Mouse (Mus musculus) stomach, postnatal 0 days (tissue): ENCODE measurements around the gene Pi4k2a. TPM values are rescaled to one million over a fixed set of nuclear protein-coding genes. Genes with fewer than 3 reads are reported as not detected.
"Not testable (repeated sequence)": the region's sequence is repeated elsewhere in the genome, so short reads cannot be mapped to it uniquely, and the experiment has no call there.

Experiments used
- ATAC-seq: fragments of 200-750 bp; cut with Nextera tagmentation; 2 replicates; pipeline ENCODE4 v1.8.0; 2017; ENCODE audit not compliant: low FRiP score, low TSS enrichment
- DNase-seq: peaks from one replicate; pipeline ENCODE4 v3.0.0-alpha.2; 2016; ENCODE audit warnings: low spot score
- H3K27ac ChIP-seq: fragments of 300-500 bp; sonication (generic); replicated peaks from 2 replicates; pipeline ENCODE4 v1.5.1; 2014; ENCODE audit warnings: mild to moderate bottlenecking, control low read depth
- H3K27me3 ChIP-seq: fragments of 300-500 bp; sonication (generic); 2 replicates; pipeline ENCODE4 v1.6.1; 2014; ENCODE audit warnings: low read length; ENCODE audit not compliant: control insufficient read depth, insufficient read depth
- H3K36me3 ChIP-seq: fragments of 300-500 bp; sonication (generic); 2 replicates; pipeline ENCODE4 v1.6.1; 2014; ENCODE audit warnings: low read length, mixed read lengths; ENCODE audit not compliant: control insufficient read depth, insufficient read depth
- H3K4me1 ChIP-seq: fragments of 300-500 bp; sonication (generic); replicated peaks from 2 replicates; pipeline ENCODE4 v1.6.1; 2014; ENCODE audit warnings: antibody characterized with exemption; ENCODE audit not compliant: control insufficient read depth, insufficient read depth
- H3K4me2 ChIP-seq: fragments of 300-500 bp; sonication (generic); replicated peaks from 2 replicates; pipeline ENCODE4 v1.6.1; 2014; ENCODE audit warnings: low read depth, mild to moderate bottlenecking, control low read depth, moderate library complexity
- H3K4me3 ChIP-seq: fragments of 300-500 bp; sonication (generic); 2 replicates; pipeline ENCODE4 v1.5.1; 2014; ENCODE audit warnings: low read depth, low read length, control low read depth
- H3K9ac ChIP-seq: fragments of 300-500 bp; sonication (generic); 2 replicates; pipeline ENCODE4 v1.6.1; 2014; ENCODE audit warnings: mild to moderate bottlenecking, low read length, control low read depth, mixed read lengths
- H3K9me3 ChIP-seq: fragments of 300-500 bp; sonication (generic); 2 replicates; pipeline ENCODE4 v1.6.1; 2016; ENCODE audit warnings: low read length; ENCODE audit not compliant: control insufficient read depth
- CTCF ChIP-seq: IDR thresholded peaks from 2 replicates; pipeline ENCODE4 v1.5.1; 2016; ENCODE audit warnings: antibody characterized with exemption, low read depth, mild to moderate bottlenecking, moderate library complexity
- EP300 ChIP-seq: optimal IDR thresholded peaks from 2 replicates; pipeline ENCODE3; 2016; ENCODE audit warnings: antibody characterized with exemption
- WGBS: fragments of 180-500 bp; shearing (Covaris S2); extraction: QIAGEN DNeasy Blood & Tissue Kit; methylation state at CpG from one replicate; pipeline ENCODE4 v1.1.7; 2014; 5-methylcytosine and 5-hydroxymethylcytosine counted together
- polyA plus RNA-seq: library from polyadenylated mRNA; unstranded; fragments of >200 nt; fragmentation: Nextera tagmentation; extraction: Ambion mirVana; gene quantifications from 2 replicates; pipeline ENCODE4 v1.2.1, GENCODE M21; 2015

The Pi4k2a gene
- polyA plus RNA-seq, 1 experiment from 2014 or later, result 21.6 TPM

DNA sequence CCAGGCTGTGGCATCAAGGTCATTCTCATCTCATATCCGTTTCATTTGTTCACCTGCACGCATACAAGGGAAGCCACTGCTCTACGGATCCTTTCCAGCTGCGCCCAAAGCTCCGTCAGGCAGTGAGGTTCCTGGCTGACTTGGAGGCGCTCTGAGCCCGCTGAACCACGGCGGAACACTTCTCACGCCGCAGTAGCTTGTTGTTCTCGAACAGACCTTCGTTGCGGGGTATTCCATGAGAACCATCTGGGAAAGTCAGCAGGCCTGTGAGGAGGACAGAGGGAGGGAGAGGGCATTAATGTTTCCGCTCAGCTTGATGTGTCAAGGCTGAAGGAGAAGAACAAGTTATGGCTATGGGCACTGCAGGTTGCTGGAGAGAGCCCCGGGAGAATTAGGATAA is 14.3 kb upstream of the Pi4k2a start:
- Histone ChIP-seq H3K9me3 (no peaks in the 10 kb centered on the region), H3K4me1 (no peaks in the 10 kb centered on the region), H3K27me3 (no peaks in the 10 kb centered on the region), H3K9ac (no peak overlapping the region), H3K4me3 (no peak overlapping the region), H3K4me2 (no peak overlapping the region), H3K27ac (no peak overlapping the region), H3K36me3 (no peaks in the 10 kb centered on the region)
- no peak for DNase-seq
- no peak for ATAC-seq
- no peak for TF ChIP-seq EP300
- TF ChIP-seq CTCF, result no peak
- WGBS, result 93% methylated on average over 16 of the region's 16 CpGs

- no peaks in the 10 kb centered on the region for H3K36me3 ChIP-seq
- H3K4me2 ChIP-seq, result no peak overlapping the region
- no peak overlapping the region for H3K9ac ChIP-seq
- ATAC-seq (no peak), DNase-seq (no peak)
- no peaks in the 10 kb centered on the region for H3K4me1 ChIP-seq
- TF ChIP-seq CTCF (no peak), EP300 (no peak)
- no peaks in the 10 kb centered on the region for H3K27me3 ChIP-seq
- 91% methylated on average over 8 of the region's 8 CpGs for WGBS
- no peak overlapping the region for H3K27ac ChIP-seq
- H3K9me3 ChIP-seq, result no peaks in the 10 kb centered on the region
- no peak overlapping the region for H3K4me3 ChIP-seq
Measured at GRCm38 (mm10) chr19:42078566-42078965, 11.7 kb upstream of the Pi4k2a start.

DNA sequence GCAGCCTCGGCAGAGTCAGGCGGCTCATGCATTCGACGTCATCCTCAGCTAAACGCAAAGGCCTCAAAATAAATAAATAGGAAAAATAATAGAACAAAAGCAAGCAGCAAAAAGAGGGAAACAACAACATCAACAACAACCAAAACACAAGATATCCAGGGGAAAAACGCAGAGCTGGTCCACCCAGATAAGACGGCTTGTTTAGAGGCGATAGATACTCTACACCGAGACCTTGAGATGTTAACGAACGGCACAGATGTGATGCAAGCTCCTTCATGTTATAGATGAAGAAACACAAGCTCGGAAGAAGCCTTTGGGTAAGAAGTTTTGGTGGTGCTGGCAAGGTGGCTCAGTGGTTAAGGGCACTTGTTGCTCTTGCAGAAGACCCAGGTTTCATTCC is 11.3 kb upstream of the Pi4k2a start:
- TF ChIP-seq CTCF (no peak), EP300 (no peak)
- H3K27me3 ChIP-seq, result no peaks in the 10 kb centered on the region
- WGBS, result 94% methylated on average over 12 of the region's 12 CpGs
- H3K9me3 ChIP-seq, result no peaks in the 10 kb centered on the region
- H3K4me1 ChIP-seq, result no peaks in the 10 kb centered on the region
- no peak overlapping the region for H3K27ac ChIP-seq
- H3K4me3 ChIP-seq, result no peak overlapping the region
- ATAC-seq, result no peak
- no peak for DNase-seq
- H3K36me3 ChIP-seq, result no peaks in the 10 kb centered on the region
- H3K9ac ChIP-seq, result no peak overlapping the region
- H3K4me2 ChIP-seq, result no peak overlapping the region

- H3K9ac ChIP-seq, result no peak overlapping the region
- no peak overlapping the region for H3K4me3 ChIP-seq
- no peak overlapping the region for H3K4me2 ChIP-seq
- TF ChIP-seq CTCF (no peak), EP300 (no peak)
- H3K4me1 ChIP-seq, result no peaks in the 10 kb centered on the region
- H3K27ac ChIP-seq, result no peak overlapping the region
- ATAC-seq (no peak; the same call in 1 of the 2 replicates), DNase-seq (no peak)
- H3K9me3 ChIP-seq, result no peaks in the 10 kb centered on the region
- no peaks in the 10 kb centered on the region for H3K27me3 ChIP-seq
- 82% methylated on average over 5 of the region's 5 CpGs for WGBS
- no peaks in the 10 kb centered on the region for H3K36me3 ChIP-seq
Measured at GRCm38 (mm10) chr19:42079950-42080349, 10.3 kb upstream of the Pi4k2a start.

DNA sequence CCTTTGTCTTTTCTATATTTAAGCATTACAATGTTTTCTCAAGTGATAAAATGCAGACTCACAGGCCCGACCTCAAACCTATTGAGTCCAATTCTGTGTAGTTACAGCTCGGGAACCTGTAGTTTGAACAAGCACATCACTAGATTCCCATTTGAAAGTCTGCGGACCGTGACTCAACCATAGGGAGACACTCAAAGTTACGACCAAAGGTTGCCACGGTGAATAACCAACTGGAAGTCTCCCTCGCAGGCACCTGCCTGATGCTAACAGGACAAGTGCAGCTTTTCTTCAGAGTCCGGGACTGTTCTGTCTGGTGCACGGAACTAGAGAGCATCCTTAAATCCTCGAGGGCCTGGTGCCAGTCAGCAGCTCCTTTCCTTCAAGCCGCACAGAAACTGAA is 9.8 kb upstream of the Pi4k2a start:
- no peaks in the 10 kb centered on the region for H3K4me1 ChIP-seq
- no peaks in the 10 kb centered on the region for H3K27me3 ChIP-seq
- TF ChIP-seq CTCF (no peak), EP300 (no peak)
- H3K9ac ChIP-seq, result no peak overlapping the region
- H3K4me3 ChIP-seq, result no peak overlapping the region
- H3K9me3 ChIP-seq, result no peaks in the 10 kb centered on the region
- DNase-seq (no peak), ATAC-seq (no peak)
- no peak overlapping the region for H3K4me2 ChIP-seq
- H3K27ac ChIP-seq, result no peak overlapping the region
- 84% methylated on average over 11 of the region's 11 CpGs for WGBS
- H3K36me3 ChIP-seq, result no peaks in the 10 kb centered on the region

GRCm38 (mm10) chr19:42081613-42082012 is 8.7 kb upstream of the Pi4k2a start:
- H3K9me3 ChIP-seq, H3K9ac ChIP-seq: not testable (repeated sequence)
- 91% methylated on average over 5 of the region's 5 CpGs for WGBS

More at GRCm38 (mm10) chr19:42081613-42082012, 8.7 kb upstream of the Pi4k2a start:
- H3K4me3 ChIP-seq, H3K4me2 ChIP-seq, H3K4me1 ChIP-seq, DNase-seq, H3K27me3 ChIP-seq, H3K36me3 ChIP-seq, H3K27ac ChIP-seq, ATAC-seq: not testable (repeated sequence)
